Mouse (Mus musculus) heart, adult 9 months (tissue): ENCODE data around the gene Kcnq5.
A peak's percentile ranks its signal among the peaks of the same experiment; 100 is the strongest.
"Not testable (repeated sequence)": the region's sequence is repeated elsewhere in the genome, so short reads cannot be mapped to it uniquely, and the experiment has no call there.

ENCODE experiments used
- DNase-seq, 2 experiments: peaks; one replicate each; pipeline ENCODE4 v3.0.0; 2022; ENCODE audit warnings: low spot score in 2 of 2

Gene Kcnq5

DNA sequence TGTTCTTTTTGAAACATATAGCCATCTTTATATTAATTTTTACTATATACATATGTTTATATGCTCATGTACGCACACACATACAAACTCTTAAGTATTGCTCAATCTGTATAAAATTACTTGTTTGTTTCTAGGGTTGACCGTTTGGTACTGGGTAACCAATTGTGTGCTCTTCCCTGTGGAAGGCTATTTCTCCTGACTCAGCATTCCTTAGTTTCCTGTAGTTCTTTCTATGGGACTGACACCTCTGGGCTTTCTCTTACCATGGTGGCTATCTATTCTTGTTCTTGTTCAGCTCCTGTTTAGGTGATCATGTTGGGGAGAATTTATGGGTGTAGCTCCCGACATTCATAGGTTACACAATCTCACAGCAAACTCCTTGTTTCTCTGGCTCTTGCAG, 473.1 kb downstream of the Kcnq5 start:
- DNase-seq, result no peak

DNA sequence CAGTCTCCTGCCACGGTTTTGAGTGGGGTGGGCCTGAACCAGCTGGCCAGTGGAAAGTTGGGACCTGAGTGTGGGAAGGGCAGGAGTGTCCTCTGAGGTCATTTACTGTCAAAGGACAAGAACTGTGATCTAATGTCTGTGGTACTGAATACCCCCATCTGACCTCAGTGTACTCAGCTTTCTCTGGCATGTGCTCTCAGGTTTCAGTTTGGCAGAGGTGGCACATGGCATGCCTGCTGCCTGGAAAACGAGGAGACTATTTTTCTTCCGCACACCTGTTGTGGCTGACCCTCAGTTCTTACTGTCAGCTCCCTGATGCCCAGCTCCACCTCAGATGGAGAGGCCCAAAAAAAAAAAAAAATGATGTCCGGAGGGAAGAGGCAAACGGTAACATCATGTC, 475.5 kb downstream of the Kcnq5 start:
- peak in 1 of 2 experiments; percentile 2 for DNase-seq

DNA sequence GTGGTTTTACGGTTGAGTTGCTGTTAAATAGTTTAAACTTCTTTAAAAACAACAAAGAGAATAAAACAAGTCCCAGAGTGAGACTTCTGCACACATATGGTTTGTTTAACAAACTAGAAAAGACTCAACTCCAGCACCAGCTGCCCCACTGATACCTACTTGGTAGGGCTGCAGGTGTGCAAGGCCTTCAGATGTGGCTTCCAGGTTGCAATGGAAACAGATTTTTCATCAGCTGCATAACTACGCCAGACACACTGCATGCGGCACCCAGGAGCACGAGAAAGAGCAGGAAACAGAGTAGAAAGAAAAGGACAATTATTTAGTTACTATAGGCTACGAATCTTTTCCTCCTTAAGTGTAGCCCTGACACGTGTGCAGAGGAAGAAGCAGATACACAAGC, 492.4 kb downstream of the Kcnq5 start:
- DNase-seq, result no peak

DNA sequence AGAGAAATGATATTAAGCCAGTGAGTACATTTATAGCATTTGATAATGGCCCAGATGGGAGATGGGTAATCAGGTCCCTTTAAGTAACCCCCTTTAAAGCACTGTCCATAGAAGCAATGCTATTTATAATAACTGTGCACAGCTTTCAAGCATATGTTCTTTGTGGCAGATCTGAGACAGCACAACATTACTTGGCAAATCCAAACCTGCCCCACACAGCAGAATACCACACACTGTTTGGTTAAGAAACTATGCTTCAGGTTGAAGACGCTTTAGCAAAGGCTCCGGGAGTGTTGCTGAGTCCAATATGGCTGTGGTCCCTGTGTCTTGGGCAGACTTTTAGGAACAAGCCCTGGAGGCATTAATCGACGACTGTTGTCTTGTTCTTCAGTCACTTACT, 495.3 kb downstream of the Kcnq5 start:
- no peak for DNase-seq

DNA sequence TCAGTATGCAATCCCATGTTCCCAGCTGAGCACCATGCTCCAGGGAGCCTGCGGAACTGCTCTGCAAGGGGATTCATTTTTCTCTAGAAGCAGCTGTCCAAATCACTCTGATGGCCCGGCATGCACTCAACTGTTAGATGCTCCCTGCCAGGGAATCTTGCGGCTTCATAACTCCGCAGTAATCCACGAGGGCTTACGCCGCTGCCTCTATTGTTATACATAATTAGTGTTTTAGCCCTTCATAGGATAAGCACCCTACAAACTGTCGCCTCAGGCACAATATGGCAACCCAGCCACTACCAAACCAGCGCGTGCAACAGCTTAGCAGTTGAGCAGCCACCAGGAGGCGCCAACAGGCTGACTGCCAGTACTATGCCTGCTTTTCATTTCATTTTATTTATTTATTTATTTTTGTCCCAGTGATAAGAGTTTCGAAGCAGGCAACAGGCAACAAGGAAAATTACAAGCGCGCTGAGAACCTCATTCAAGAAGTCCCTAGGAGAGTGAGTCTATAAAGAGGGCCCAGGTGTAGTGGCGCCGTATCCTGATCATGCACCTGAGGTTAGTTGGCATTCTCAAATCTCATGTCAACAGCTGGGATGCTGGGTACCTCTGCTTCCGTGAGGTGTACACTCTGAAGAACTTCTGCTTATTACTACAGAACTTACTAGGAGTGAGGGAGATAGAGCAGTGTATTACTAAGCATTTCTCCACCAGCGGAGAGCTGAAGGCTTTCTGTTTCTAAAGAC, 500.6 kb downstream of the Kcnq5 start:
- DNase-seq, result no peak

DNA sequence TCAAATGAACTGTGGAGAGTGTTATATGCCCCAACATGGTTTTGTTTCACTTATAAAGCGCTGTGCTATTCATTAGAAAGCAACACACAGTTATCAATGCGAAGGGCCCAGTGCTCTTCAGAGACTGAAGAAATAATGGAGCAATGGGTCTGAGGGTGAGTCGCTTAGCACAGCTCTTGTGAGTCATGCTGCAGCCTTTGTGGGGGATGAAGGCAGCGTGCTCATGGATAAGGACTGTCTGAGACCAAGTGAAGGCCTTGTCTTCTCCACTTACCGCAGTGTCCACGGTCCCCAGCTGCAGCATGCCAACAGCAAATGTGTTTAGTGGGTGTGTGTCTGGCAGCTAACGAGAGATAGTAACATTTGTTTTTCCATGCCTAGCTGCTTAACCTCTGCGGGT, 503.2 kb downstream of the Kcnq5 start:
- DNase-seq, result no peak

DNA sequence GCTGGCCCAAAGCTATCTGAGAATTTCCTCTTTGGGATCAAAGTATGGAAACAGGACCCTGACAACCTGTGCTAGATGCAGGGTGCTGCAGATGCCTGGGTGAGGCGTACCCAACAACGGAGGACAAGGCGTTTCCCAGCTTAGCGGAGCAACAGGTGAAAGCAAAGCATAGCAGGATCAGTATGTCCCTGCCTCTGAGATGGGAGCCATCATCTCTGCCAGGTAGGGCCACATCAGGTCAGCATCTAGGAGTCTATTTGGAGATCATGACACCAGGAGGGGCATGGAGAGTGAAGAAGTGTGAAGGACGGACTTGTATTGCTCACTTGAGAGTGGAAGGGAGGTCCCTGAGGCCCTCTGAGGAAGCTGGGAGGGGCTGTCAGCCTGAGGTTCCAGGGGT, 505.8 kb downstream of the Kcnq5 start:
- no peak for DNase-seq

DNA sequence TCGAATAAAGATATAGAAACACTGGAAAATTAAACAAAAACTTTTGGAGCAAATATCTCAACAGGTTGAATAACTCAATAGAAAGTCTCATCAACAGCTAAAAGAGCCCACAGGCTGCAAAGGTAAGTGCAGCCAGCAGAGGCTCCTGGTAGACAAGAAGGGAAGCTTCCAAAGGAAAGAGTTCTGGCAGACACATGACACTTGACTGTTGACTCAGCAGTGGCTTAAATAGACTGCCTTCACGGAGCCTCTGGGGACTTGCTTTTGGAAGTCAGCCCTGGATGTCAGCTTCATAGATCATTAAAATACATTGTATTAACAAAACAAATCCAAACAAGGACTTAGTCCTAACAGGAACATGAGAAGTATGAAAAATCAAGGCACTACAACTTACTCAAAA, 513.5 kb downstream of the Kcnq5 start:
- DNase-seq, result peak in 1 of 2 experiments; percentile 5

DNA sequence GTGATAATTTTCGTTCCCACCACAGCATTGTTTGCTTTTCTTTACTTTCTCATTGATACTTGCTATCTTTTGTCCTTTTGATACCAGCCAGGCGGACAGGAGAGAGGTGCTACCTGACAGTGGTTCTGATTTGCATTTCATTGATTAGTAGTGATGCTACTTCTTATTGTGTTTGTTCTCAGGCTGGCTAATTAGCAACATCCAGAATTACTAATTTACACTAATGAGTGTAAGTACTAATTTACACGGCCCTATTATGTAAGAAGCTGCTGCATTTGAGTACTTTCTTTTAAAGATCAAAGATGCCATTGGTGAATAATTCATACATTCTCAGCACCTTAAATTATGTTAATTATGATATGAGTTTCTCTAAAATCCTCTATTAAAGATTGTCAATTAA, 525.0 kb downstream of the Kcnq5 start:
- no peak for DNase-seq

DNA sequence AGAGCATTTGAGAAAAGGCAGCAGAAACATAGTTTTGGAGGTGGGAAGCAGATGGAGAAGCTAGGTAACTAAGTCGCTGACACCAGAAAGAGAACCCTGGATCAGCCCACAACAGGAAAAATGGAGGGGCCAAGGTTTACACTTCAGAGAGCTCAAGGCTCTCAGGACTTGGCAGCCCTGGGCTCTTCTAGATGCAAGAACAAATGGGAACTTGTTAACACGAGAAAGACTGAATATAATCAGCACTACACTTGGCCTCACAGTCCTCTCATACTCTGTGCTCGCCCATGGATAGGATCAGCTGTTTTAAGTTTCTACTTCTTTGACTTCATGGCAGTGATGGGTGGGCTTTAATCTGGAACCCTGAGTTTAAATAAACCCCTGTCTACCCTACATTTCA, 526.9 kb downstream of the Kcnq5 start:
- no peak for DNase-seq

DNA sequence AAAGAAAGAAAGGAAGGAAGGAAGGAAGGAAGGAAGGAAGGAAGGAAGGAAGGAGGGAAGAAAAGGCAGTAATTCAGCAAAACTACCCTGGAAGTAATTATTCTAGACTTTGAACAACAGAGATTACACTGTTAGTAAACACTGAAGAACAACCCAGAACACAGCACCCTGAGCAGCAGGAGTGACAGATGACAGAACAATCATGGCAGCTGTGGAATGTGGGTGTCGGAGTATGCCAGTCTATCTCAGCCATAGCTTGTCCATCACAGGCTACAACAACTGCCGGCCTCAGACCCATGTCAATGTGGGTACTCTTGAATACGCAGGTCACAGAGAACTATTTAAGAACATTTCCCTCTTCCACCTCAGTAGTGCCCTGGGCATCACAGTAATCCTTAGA, 530.1 kb downstream of the Kcnq5 start:
- no peak for DNase-seq

DNA sequence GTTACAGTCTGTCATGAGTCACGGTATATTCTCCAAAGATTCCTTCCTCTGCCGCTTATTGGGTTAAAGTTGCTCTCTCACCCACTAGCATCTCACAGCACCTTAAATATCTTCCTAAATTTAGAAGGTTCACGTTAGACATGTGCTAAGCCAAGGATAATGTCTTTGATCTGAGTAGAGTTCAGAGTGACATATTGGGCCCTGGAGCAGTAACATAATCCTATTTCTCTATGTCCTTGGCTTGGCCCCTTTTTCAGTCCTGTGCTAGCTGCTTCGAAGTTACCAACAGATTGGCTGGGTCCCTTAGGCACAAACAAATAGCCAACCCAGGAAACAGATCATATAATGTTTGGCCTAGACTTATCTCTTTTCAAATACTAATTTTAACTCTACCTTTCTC, 533.7 kb downstream of the Kcnq5 start:
- DNase-seq, result no peak

DNA sequence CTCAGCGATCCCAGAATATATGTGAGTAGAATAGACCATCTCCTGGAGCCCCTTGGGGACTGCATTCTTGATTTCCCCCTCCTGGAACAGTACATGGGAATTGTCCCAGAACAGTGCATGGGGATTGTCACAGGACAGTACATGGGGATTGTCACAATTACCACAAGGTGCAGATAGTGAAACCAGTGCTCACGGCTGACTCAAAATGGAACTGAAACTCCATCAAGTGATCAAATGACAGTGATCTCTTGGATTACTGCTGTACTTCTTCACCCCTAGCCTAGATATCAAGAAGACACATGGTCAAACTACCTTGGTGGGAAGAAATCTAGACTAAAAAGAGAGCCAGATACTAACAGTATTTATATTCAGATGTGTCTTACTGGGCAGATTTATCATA, 536.1 kb downstream of the Kcnq5 start:
- DNase-seq, result no peak

DNA sequence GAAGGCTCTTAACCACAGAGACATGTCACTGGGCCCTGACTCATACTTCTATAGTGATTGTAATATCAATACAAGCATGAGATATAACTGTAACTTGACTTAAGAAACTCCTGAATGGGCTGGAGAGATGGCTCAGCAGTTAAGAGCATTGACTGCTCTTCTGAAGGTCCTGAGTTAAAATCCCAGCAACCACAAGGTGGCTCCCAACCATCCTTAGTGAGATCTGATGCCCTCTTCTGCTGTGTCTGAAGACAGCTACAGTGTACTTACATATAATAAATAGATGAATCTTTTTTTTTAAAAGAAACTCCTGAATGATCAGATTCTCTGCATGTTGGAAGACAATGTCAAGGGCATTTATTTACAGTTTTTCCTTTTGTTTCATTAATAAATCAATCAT, 542.4 kb downstream of the Kcnq5 start:
- no peak for DNase-seq

DNA sequence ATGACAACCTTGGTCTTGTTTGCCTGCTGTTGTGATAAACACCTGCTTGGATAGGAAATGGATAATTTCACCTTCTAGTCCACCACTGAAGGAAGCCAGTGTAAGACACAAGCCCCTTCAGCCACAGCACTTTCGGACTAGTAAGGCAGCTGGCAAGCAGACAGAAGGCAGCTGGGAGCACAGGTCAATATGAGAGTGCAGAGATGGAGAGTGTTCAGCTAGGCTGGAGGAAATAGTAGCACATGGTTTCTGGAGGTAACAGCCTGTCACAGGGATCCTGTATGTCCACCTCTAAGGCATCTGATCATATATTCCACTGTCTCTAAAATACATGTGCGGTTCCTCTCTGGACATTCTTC, 549.6 kb downstream of the Kcnq5 start:
- no peak for DNase-seq

DNA sequence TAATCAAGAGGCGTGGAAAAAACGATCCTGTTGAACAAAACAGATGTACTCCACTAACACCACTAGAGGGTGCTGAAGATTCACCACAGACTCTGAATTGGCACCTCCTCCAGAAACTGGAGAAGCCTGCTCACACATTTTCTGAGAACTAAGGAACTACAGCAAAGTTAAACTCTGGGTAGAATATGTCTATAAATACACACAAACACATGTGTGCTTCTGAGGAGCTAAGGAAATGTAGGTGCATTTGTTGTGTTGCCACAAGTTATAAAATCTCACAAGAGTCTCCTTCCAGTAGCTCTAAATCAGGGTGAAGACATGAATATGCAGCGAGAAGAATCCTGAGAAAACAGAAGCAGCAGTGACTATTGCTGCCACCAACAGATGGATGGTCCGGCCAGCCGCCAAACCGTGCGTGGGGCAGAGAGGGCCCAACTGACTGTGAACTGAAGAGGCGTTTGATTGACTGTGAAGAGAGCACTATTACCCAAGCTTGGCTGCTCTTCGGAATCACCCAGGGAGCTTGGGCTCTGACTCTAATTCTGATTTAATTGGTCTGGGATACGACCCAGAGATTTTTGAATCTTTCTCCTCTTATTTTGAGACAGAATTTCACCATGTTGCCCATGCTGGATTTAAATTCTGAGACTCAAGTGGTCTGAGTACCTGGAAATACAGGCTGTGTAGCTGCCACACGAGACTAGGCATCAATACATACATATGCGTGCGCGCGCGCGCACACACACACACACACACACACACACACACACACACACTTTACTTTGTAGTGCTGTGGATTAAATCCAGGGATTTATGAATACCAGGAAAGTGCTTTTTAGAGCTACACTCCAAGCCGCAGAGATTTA, 550.2 kb downstream of the Kcnq5 start:
- DNase-seq, result peak in 1 of 2 experiments; percentile 34

DNA sequence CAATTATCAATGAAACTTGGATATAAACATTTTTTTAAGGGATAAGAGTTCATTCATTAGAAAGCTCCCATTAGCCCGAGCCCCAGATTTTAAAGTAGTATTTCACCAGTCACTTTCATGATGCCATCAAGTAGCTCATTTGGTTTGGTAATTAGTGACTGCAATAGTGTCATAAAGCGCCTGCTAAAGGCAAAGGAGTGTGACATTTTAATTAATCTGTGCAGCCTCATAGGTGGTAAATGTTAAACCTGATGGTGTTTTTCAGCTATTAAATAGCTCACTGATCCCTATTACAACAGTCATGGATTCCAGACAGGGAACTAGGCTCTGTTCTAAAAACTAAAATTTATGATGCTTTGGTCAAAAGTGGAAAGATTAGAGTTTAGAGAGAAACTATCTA, 554.5 kb downstream of the Kcnq5 start:
- DNase-seq, result no peak

DNA sequence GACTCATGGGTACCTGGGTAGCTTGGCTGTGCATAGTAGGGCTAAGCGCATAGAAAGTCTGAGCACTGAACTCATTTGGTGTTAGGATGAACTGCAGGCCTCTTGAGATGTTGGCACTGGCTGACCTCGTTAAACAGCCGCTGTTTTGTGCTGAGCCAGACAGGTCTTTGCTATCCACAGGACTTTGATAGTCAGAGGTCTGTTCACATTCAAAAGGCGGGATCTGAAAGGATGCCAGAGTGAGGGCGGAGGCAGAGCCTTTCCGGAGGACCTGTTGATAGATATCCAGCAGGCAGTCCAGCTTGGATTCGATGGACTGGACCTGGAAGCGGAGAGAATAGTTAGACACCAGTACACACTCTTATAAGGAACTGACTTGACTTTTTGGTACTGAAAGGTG, 558.9 kb downstream of the Kcnq5 start:
- no peak for DNase-seq

DNA sequence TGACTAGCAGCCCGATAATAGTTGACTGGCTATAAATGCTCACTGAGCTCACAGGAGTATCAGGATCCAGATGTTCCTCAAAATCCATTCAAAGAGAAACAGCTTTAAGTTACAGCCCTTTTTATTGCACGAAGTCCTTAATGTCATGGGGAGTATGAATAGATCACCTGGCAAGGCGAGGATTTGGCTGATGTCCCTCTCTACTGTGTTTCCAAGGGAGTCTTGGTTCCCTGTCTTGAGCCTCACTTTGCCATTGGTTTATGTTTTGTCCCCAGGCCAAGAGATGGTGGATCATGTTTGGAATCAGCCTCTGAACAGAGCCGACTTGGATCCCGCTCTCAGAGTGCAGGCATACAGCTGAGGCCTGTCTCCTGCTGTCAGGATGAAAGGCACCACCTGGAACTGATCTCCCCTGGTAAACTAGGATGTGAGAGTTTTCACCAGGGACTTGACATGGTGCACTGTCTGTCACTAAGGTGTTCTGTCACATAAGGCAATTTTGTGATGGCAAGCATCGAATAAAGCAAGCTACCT, 570.5 kb downstream of the Kcnq5 start:
- no peak for DNase-seq

DNA sequence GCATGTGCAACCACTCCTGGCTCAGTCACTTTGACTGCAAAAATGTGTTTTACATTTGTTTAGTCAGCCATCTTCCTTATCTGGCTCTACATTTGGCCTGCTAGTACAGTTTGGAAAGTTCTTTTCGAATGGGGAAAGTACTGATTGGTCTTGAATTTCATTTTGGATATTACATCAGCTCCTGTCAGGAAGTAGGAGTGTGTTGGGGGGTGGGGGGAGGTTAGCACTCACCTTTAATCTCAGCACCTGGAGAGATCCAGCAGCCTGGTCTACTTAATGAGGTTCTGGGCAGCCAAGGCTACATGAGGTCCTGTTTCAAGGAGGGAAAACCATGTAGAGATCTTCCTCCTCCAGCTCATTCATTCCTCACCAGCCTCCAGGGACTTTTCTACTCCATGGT, 578.5 kb downstream of the Kcnq5 start, which contains the start of gene Khdc1b:
Gene Khdc1b, plus strand, starts transcription at position 301 of the 400 bp plus-strand sequence.
- DNase-seq, result no peak

DNA sequence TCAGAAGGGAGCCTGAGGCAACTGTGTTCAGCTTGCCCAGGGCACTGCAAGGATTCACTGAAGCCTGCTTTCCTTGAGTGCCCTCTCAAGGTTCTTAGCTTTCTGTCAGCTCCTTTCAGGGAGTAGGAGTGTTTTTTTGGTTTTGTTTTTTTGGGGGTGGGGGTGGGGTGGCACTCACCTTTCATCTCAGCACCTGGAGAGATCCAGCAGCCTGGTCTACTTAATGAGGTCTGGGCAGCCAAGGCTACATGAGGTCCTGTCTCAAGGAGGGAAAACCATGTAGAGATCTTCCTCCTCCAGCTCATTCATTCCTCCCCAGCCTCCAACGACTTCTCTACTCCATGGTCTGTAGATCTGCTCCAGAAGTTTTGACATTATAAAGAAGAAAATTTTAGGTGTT, 593.7 kb downstream of the Kcnq5 start, which contains the start of gene Khdc1c:
Gene Khdc1c, plus strand, starts transcription at position 301 of the 400 bp plus-strand sequence.
- DNase-seq, result not testable (repeated sequence)

DNA sequence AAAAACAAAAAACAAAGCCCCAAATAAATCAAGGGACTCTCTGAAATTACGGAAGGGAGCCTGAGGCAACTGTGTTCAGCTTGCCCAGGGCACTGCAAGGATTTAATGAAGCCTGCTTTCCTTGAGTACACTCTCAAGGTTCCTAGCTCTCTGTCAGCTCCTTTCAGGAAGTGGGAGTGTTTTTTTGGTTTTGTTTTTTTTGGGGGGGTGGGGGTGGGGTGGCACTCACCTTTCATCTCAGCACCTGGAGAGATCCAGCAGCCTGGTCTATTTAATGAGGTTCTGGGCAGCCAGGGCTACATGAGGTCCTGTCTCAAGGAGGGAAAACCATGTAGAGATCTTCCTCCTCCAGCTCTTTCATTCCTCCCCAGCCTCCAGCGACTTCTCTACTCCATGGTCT, 612.4 kb downstream of the Kcnq5 start, which contains the start of gene Khdc1a:
Gene Khdc1a, plus strand, starts transcription at position 301 of the 400 bp plus-strand sequence.
- DNase-seq, result no peak
